Mouse (Mus musculus) megakaryocyte, embryonic 14.5 days (primary cell): ENCODE data around the gene Coa5. TPM values are rescaled to one million over a fixed set of nuclear protein-coding genes. Genes with fewer than 3 reads are reported as not detected.

Source experiments
- H3K27me3 ChIP-seq: replicated peaks from 2 replicates; pipeline ENCODE3; 2012; ENCODE audit warnings: inconsistent platforms
- H3K36me3 ChIP-seq: replicated peaks from 2 replicates; pipeline ENCODE3; 2012; ENCODE audit warnings: low read length, inconsistent platforms, mixed read lengths
- H3K4me1 ChIP-seq: 2 replicates; pipeline ENCODE4 v1.6.1; 2012; ENCODE audit warnings: inconsistent platforms
- H3K4me3 ChIP-seq: replicated peaks from 2 replicates; pipeline ENCODE3; 2012; ENCODE audit warnings: moderate library complexity, mild to moderate bottlenecking, inconsistent platforms
- H3K9me3 ChIP-seq: 2 replicates; pipeline ENCODE4 v1.6.1; 2012; ENCODE audit warnings: inconsistent platforms
- FLI1 ChIP-seq: IDR thresholded peaks from 2 replicates; pipeline ENCODE4 v1.6.1; 2012; ENCODE audit warnings: low read length, inconsistent platforms, mixed read lengths
- GATA1 ChIP-seq: IDR thresholded peaks from 3 replicates; pipeline ENCODE4 v1.6.1; 2012; ENCODE audit warnings: mixed read lengths, low read length, inconsistent platforms, borderline replicate concordance
- polyA plus RNA-seq: library from polyadenylated mRNA; stranded (reverse); fragments of >175 nt; gene quantifications from 2 replicates; pipeline ENCODE4 v1.2.3, GENCODE M21; 2012; ENCODE audit warnings: low replicate concordance; ENCODE audit not compliant: insufficient read depth

Coa5 gene
- polyA plus RNA-seq, 1 experiment, result 12.9 TPM

DNA sequence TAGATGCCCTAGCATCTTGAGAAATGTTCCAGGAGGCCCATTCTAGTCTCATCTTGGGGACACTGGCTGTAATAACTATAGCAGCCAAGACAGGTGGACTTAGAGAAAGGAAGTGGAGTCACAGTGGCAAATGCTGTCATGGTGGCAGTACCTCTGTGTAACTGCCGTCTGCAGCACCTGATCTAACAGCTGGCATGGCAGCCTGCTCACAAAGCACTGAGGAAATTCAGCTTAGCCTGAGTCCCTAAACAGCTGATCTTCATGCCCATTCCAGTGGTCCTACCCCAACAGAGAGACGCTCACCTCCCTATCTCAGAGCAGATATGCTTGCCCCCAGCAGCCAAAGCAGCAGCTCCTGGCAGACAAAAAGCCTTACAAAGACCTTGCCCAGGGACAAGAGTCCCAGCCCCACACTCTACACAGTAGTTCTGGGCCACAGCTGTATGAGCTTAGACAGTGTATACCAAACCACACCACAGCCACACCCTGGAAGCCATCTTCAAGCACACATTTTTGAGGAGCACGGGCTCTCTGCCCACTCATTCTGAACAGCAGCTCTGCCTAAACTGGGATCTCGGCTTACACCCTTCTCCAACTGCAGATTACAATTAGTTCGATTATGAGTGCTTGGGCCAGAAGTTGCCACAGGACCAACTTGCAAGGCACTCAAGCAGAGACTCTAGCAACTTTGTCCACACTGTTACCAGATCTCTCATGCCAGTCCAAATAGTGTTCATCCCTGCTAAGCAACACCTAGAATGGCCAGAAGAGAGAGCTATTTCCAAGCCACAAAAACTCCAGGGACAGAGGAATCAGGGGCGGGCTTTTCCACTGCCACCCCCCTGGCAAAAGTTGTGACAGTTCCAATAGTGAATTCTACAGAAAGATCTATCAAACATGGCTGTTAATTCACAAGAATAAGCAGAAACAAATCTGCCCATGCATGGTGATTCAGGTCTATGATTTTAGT is 41.6 kb upstream of the Coa5 start:
- H3K4me1 ChIP-seq, result peaks cover 42% of the 10 kb centered on the region

GRCm38 (mm10) chr1:37469007-37469406 is 39.1 kb upstream of the Coa5 start:
- Histone ChIP-seq H3K27me3 (peaks cover 3% of the 10 kb centered on the region), H3K4me3 (no peak overlapping the region), H3K4me1 (peaks cover 24% of the 10 kb centered on the region), H3K9me3 (peaks cover 4% of the 10 kb centered on the region), H3K36me3 (peaks cover 18% of the 10 kb centered on the region)
- TF ChIP-seq FLI1 (no peak), GATA1 (no peak)

More for the DNA sequence above, 41.6 kb upstream of the Coa5 start:
- Histone ChIP-seq H3K9me3 (peaks cover 4% of the 10 kb centered on the region), H3K4me3 (no peak overlapping the region), H3K36me3 (peaks cover 11% of the 10 kb centered on the region), H3K27me3 (peaks cover 3% of the 10 kb centered on the region)
- TF ChIP-seq GATA1, result no peak
- TF ChIP-seq FLI1, result no peak

- no peak overlapping the region for H3K4me3 ChIP-seq
- peaks cover 4% of the 10 kb centered on the region for H3K9me3 ChIP-seq
- H3K27me3 ChIP-seq, result peaks cover 3% of the 10 kb centered on the region
- peaks cover 13% of the 10 kb centered on the region for H3K4me1 ChIP-seq
- no peak for TF ChIP-seq GATA1
- TF ChIP-seq FLI1, result no peak
- H3K36me3 ChIP-seq, result peaks cover 21% of the 10 kb centered on the region
Measured at GRCm38 (mm10) chr1:37467806-37468205, 37.9 kb upstream of the Coa5 start.

DNA sequence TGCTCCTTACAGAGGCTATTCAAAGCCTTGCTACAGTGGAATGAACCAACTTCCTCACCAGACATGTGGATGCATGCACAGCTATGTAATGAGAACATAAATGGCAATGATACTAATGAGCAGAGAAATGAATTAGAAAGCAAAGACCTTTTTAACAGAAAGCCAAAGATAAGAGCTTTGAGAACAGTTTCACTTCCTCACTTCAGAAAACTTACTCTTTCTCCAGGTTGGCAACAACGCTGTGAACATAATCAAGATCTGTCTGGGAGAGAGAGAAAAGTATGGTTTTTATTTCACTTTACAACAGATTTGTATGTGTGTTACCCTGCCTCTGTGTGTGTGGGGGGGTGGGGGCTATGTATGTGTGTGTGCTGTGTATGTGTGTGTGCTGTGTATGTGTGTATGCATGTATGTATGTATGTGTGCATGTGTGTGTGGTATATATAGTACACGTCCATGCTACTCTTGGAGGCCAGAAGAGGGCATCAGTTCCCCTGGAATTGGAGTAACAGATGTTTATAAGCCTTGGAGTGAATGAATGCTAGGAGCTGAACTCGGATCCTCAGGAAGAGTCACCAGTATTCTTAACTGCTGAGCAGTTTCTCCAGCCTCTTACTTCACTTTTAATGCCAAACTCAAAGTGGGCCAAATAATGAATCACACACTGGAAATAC is 36.6 kb upstream of the Coa5 start:
- Histone ChIP-seq H3K9me3 (peaks cover 4% of the 10 kb centered on the region), H3K4me3 (no peak overlapping the region), H3K4me1 (peaks cover 5% of the 10 kb centered on the region), H3K27me3 (peaks cover 3% of the 10 kb centered on the region), H3K36me3 (peaks cover 25% of the 10 kb centered on the region)
- TF ChIP-seq FLI1, result no peak
- TF ChIP-seq GATA1, result no peak

- TF ChIP-seq FLI1 (no peak), GATA1 (no peak)
- H3K27me3 ChIP-seq, result no peaks in the 10 kb centered on the region
- H3K9me3 ChIP-seq, result peaks cover 4% of the 10 kb centered on the region
- H3K4me1 ChIP-seq, result no peaks in the 10 kb centered on the region
- H3K36me3 ChIP-seq, result peaks cover 35% of the 10 kb centered on the region
- no peak overlapping the region for H3K4me3 ChIP-seq
Measured at GRCm38 (mm10) chr1:37464878-37465452, 35.1 kb upstream of the Coa5 start.

- Histone ChIP-seq H3K4me1 (no peaks in the 10 kb centered on the region), H3K27me3 (no peaks in the 10 kb centered on the region), H3K36me3 (peaks cover 53% of the 10 kb centered on the region), H3K9me3 (no peaks in the 10 kb centered on the region), H3K4me3 (no peak overlapping the region)
- no peak for TF ChIP-seq GATA1
- no peak for TF ChIP-seq FLI1
Measured at GRCm38 (mm10) chr1:37457546-37457945, 27.6 kb upstream of the Coa5 start.

DNA sequence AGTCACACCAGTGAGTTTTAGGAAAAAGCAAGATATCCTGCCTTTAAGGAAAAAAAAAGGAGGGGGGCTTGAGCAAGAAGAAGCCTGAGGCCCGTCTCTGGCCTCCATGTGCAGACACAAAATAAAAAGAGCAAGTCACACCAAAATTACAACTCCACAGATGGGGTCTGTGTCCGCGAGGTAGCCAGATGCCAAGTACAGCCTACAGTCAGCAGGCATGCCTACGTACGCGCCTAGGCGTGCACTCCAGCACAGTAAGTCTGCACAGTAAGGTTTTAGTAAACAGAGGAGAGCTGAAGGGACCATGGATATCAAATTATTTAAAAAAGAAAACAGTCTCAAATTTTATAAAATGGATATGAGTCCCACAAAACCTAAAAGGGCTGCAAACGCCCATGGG is 21.4 kb upstream of the Coa5 start:
- Histone ChIP-seq H3K36me3 (peaks cover 70% of the 10 kb centered on the region), H3K9me3 (no peaks in the 10 kb centered on the region), H3K4me1 (peaks cover 3% of the 10 kb centered on the region; the same call in 1 of the 2 replicates), H3K4me3 (no peak overlapping the region), H3K27me3 (no peaks in the 10 kb centered on the region)
- TF ChIP-seq FLI1, result no peak
- no peak for TF ChIP-seq GATA1

- Histone ChIP-seq H3K4me1 (peaks cover 5% of the 10 kb centered on the region), H3K9me3 (no peaks in the 10 kb centered on the region), H3K4me3 (no peak overlapping the region), H3K36me3 (peaks cover 74% of the 10 kb centered on the region), H3K27me3 (no peaks in the 10 kb centered on the region)
- TF ChIP-seq GATA1 (no peak), FLI1 (no peak)
Measured at GRCm38 (mm10) chr1:37448361-37449095, 18.6 kb upstream of the Coa5 start.

DNA sequence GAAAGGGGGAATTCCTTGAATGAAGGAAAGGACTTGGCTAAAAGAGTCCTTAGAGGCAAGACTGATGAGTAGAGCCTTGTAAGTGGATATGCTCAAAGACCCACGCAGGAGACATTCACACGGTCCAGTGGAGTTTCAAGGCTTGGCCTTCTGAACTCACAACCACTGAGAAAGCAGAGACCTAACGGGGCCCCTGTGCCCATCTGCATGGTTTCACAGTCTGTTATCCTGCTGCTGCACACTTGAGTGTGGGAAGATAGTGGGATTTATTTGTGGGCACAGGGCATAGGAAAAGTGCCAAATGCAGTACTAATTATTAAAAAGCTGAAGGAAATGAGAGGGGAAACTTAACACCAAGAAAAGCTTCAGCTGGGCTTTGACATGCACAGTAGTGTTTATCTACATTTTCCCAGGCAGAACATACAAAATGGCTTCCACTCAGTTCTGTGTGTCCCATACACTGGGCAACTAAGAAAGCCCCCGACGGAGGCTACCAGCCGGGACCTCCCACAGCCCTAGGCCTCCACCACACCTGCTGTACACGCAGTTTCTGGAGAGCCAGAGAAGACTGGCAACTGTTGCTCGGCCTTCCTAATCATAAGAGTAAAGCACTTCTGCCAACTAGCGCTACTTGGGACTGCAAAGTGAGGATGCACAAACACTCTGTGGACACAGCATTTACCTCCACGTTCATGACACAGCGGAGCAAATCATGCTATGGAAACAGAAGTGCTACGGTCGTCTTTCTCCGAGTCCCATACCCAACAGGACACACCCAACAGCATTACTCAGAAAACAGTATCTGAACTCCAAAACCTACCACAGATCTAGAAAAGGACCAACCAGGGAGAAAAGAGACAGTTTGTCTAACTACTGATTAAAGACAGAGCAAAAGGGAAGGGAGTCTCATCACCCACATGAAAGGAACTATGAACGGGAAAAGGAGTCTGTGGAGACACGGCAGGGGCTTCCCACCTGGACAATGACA is 13.2 kb upstream of the Coa5 start:
- Histone ChIP-seq H3K27me3 (no peaks in the 10 kb centered on the region), H3K4me3 (no peak overlapping the region), H3K4me1 (peaks cover 22% of the 10 kb centered on the region), H3K36me3 (peaks cover 83% of the 10 kb centered on the region), H3K9me3 (no peaks in the 10 kb centered on the region)
- no peak for TF ChIP-seq FLI1
- TF ChIP-seq GATA1, result no peak
